Mouse (Mus musculus) forebrain, embryonic 13.5 days (tissue): ENCODE results near the gene Usp45. TPM values are rescaled to one million over a fixed set of nuclear protein-coding genes. Genes with fewer than 3 reads are reported as not detected.

Source experiments
- ATAC-seq: fragments of 200-750 bp; cut with Nextera tagmentation; 2 replicates; pipeline ENCODE4 v1.8.0; 2017
- H3K27ac ChIP-seq: fragments of 300-500 bp; sonication (generic); 2 replicates; pipeline ENCODE4 v1.5.1; 2015; ENCODE audit warnings: inconsistent platforms, mild to moderate bottlenecking, moderate library complexity
- H3K27me3 ChIP-seq: fragments of 300-500 bp; sonication (generic); 2 replicates; pipeline ENCODE4 v1.6.1; 2015; ENCODE audit warnings: mild to moderate bottlenecking, inconsistent platforms
- H3K36me3 ChIP-seq: fragments of 300-500 bp; sonication (generic); 2 replicates; pipeline ENCODE4 v1.6.1; 2015; ENCODE audit warnings: mild to moderate bottlenecking, inconsistent platforms; ENCODE audit not compliant: poor library complexity, severe bottlenecking
- H3K4me1 ChIP-seq: fragments of 300-500 bp; sonication (generic); 2 replicates; pipeline ENCODE4 v1.6.1; 2015; ENCODE audit warnings: inconsistent platforms
- H3K4me2 ChIP-seq: fragments of 300-500 bp; sonication (generic); 2 replicates; pipeline ENCODE4 v1.6.1; 2015; ENCODE audit warnings: inconsistent platforms, mild to moderate bottlenecking, moderate library complexity
- H3K4me3 ChIP-seq: fragments of 300-500 bp; sonication (generic); 2 replicates; pipeline ENCODE4 v1.5.1; 2015; ENCODE audit warnings: mild to moderate bottlenecking, inconsistent platforms
- H3K9ac ChIP-seq: fragments of 300-500 bp; sonication (generic); 2 replicates; pipeline ENCODE4 v1.6.1; 2015; ENCODE audit warnings: mild to moderate bottlenecking, inconsistent platforms
- H3K9me3 ChIP-seq: fragments of 300-500 bp; sonication (generic); replicated peaks from 2 replicates; pipeline ENCODE4 v1.6.1; 2016; ENCODE audit warnings: inconsistent platforms
- WGBS: fragments of 180-500 bp; shearing (Covaris S2); methylation state at CpG from one replicate; pipeline ENCODE4 v1.1.7; 2015; 5-methylcytosine and 5-hydroxymethylcytosine counted together
- polyA plus RNA-seq: library from polyadenylated mRNA; unstranded; fragments of >200 nt; fragmentation: Nextera tagmentation; extraction: Ambion mirVana; gene quantifications from 2 replicates; pipeline ENCODE4 v1.2.1, GENCODE M21; 2015

Gene Usp45
- polyA plus RNA-seq, 1 experiment from 2014 or later = 9.8 TPM

DNA sequence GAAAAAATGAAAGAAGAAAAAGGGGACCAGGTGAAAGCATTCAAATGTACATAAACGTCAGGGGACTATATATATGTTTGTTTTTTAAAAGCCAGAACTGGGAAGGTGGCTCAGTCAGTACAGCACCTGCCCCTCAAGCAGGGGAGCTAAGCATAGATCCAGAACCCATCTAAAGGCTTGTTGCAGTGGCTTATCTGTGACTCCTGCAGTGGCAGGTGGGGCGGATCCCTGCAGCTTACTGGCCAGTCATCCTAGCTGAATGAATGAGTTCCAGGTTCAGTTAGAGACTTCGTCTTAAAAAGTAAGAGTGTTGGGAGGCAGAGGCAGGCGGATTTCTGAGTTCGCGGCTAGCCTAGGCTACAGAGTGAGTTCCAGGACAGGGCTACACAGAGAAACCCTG, 115.8 kb downstream of the Usp45 start:
- Histone ChIP-seq H3K27ac (no peak overlapping the region), H3K27me3 (no peaks in the 10 kb centered on the region), H3K4me1 (peaks cover 8% of the 10 kb centered on the region; the same call in 1 of the 2 replicates), H3K9me3 (no peaks in the 10 kb centered on the region), H3K4me2 (no peak overlapping the region), H3K9ac (no peak overlapping the region), H3K36me3 (no peaks in the 10 kb centered on the region), H3K4me3 (no peak overlapping the region)
- ATAC-seq = no peak
- WGBS = 90% methylated on average over 6 of the region's 6 CpGs

GRCm38 (mm10) chr4:21885831-21886230, 118.9 kb downstream of the Usp45 start:
- H3K4me3 ChIP-seq = no peak overlapping the region
- H3K4me2 ChIP-seq = no peak overlapping the region
- H3K9me3 ChIP-seq = no peaks in the 10 kb centered on the region
- H3K9ac ChIP-seq = no peak overlapping the region
- no peaks in the 10 kb centered on the region for H3K27me3 ChIP-seq
- no peaks in the 10 kb centered on the region for H3K36me3 ChIP-seq
- WGBS = 89% methylated on average over 8 of the region's 8 CpGs
- no peak overlapping the region for H3K27ac ChIP-seq
- no peaks in the 10 kb centered on the region for H3K4me1 ChIP-seq
- no peak for ATAC-seq

Other genes starting within 250 kb of the Usp45 start
- 0.38 and 0.46 TPM in 2 replicates for gene Prdm13, start 81.2 kb upstream of the Usp45 start, polyA plus RNA-seq
- gene Ccnc, start 39.5 kb upstream of the Usp45 start, polyA plus RNA-seq = 68.8 and 72.1 TPM in 2 replicates
- gene Tstd3, start 56 bp downstream of the Usp45 start, polyA plus RNA-seq = 18.1 and 18.4 TPM in 2 replicates
- gene Pnisr, start 80.4 kb downstream of the Usp45 start, polyA plus RNA-seq = 200 and 205 TPM in 2 replicates
- 12.5 and 13.4 TPM in 2 replicates for gene Coq3, start 112.5 kb downstream of the Usp45 start, polyA plus RNA-seq
- 14.5 and 15.2 TPM in 2 replicates for gene Faxc, start 164.2 kb downstream of the Usp45 start, polyA plus RNA-seq